Mouse (Mus musculus) megakaryocyte-erythroid progenitor cell, adult 5-6 weeks (primary cell): ENCODE data around the gene Lrrc32. TPM values are rescaled to one million over a fixed set of nuclear protein-coding genes. Genes with fewer than 3 reads are reported as not detected.

Experiments
- ATAC-seq: replicated peaks from 2 replicates; pipeline ENCODE4 v1.8.0; 2016; ENCODE audit warnings: mild to moderate bottlenecking, inconsistent platforms; ENCODE audit not compliant: severe bottlenecking, poor library complexity, low FRiP score, low TSS enrichment
- total RNA-seq, 2 experiments: library from RNA; stranded (forward) in 1 of 2; stranded (reverse) in 1 of 2; fragments of 200-1000, 215-1000 nt in 1 of 2; fragments of >200 nt in 1 of 2; fragmentation: Nextera tagmentation in 1 of 2; gene quantifications; 2 replicates each; pipeline ENCODE4 v1.2.3; 2014 to 2017

The Lrrc32 gene
- total RNA-seq, 2 experiments from 2014 or later = not detected

- ATAC-seq = no peak
Measured at GRCm38 (mm10) chr7:98487202-98487980, 1.7 kb upstream of the Lrrc32 start.

DNA sequence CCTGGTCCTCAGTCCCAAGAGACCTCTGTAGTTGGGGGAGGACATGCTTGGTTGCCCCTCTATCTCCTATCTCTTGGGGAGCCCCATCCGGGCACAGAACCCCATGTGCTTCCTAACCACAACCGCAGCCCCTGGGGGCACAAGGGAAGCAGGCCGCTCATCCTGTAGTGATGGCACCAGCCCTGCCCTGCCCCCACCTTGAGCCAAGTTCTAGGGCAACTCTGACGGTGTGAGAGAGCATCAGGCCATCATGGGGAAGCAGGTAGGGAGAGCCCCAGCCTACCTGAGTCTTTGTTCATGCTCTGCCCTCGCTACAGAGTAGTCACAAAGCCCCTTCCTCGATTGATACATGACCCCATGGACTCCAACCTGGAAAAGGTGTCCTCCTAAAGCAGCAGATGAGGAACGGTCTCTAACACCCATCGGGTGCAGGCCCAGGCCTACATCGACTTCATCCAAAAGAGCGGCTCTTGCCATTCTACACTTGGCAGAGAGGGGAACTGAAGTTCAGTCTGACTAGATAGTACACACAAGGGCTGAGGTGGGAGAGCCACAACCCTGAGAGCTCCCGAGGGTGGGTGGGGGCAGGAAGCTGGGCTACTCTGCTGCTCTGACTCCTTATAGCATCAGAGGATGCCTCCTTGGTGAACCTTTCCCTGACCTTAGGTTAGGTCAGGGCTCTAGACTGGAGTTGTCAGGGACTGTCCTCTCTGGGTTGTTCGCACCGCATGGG, 519 bp upstream of the Lrrc32 start:
- ATAC-seq = no peak

DNA sequence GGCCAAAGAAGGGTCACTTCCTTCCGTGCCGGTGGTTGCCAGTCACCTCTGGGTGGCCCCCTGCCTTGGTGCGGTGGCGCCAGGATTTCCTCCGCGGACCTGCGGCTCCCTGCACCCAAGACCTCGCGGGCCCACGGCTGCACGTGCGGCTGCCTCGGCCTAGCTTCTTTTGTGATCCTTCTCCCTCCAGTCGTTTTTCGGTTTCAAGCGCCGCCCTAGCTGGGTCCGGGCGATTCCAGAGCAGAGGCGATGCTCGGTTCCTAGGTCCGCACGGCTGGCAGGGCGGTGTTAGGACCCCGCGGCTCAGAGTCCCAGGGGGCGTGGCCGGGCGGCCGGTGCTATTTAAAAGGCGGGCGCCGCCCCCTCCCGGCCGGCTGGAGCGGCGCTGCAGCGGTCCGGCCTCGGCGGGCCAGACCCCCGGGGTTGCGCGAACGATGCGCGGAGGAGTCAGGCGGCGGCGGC, 571 bp downstream of the Lrrc32 start:
- ATAC-seq = peak; percentile 42; the same call in 1 of the 2 replicates

DNA sequence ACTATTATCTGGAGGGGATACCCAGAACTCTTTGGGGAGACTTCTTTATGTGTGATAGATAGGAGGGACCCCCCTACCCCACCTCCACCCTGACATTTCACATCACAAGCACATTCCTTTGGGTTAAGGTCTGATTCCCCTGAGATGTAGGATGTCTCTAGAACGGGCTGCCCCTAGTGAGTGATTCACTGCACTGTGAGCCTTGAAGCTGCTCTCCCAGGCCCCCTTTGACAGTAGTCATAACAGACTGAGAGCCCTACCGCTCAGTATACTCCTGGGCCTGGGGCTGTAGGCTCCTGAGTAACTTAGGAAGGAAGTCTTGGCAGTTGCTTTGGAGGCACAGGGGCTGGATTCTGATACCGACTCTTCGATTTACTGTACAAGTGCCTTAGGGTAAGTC, 1.2 kb downstream of the Lrrc32 start:
- no peak for ATAC-seq

DNA sequence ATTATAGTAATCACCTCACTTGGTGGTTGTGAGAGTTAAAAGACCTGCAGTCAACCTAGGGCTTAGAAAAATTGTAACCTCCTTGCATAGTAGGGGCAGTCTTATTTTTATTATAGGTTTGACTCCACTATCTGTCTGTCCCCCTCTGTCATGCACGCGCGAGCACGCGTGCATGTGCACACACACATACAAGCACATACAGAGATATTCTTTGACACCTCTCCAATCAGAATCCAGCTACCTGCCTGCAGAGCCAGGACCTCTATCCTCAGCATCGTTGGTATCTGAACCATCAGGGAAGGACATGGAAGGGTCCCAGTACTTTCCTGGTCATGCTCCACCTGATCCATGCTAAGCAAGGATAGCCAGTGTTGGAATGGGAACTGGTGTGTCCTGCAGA, 1.8 kb downstream of the Lrrc32 start:
- no peak for ATAC-seq

DNA sequence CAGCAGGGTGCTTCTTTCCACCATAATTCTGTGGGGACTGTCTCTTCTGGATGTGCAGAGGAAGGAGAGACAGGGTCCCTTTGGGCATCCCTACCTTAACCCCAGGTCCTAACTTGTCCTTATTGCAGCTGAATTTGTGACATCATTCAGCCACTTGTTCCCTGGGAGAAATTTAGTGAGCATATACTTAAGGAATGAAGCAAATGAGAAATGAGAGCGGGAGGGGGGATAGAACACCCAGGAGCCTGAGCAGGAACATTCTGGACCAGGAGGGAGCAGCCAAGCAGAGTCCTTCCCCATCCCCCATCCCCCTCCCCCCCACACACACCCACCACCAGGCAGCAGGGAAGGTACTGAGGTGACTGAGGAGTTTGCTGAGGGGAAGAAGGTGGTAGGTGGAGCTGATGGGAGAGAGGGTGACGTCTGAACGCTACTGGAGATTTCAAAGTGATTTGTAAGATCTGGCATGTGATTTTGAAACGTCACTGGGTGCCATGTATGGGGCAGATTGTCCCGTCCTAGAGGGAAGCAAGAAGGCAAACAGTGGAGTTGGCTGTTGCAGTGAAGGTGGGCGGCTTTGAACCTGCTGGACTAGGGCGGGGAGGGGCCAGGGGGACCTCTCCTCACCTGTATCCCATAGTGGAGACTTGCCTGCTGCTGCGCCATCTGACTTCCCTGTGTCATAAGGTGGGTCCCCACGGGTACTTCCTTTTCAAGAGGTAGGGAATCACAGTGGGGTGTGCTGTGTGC, 2.5 kb downstream of the Lrrc32 start:
- no peak for ATAC-seq

GRCm38 (mm10) chr7:98492331-98492730, 3.2 kb downstream of the Lrrc32 start:
- ATAC-seq = no peak

DNA sequence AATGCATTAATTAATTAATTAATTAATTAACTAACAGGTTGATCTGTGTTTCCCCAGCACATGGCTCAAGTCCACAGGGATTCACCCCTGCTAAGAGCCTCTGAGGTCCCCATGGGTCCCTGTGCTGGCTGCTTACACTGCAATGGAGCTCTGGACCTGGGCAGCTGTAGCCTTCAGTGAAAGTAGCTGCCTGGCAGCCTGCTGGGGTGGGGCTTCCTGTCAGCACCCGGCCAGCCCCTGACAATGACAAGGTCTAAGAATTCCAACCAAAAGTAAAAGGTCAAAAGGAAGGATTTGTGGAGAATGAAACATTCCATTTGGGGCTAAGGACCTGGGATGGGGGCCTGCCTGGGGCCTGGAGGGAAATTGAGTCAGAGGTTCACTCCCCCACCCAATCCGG, 4.2 kb downstream of the Lrrc32 start:
- ATAC-seq = no peak

DNA sequence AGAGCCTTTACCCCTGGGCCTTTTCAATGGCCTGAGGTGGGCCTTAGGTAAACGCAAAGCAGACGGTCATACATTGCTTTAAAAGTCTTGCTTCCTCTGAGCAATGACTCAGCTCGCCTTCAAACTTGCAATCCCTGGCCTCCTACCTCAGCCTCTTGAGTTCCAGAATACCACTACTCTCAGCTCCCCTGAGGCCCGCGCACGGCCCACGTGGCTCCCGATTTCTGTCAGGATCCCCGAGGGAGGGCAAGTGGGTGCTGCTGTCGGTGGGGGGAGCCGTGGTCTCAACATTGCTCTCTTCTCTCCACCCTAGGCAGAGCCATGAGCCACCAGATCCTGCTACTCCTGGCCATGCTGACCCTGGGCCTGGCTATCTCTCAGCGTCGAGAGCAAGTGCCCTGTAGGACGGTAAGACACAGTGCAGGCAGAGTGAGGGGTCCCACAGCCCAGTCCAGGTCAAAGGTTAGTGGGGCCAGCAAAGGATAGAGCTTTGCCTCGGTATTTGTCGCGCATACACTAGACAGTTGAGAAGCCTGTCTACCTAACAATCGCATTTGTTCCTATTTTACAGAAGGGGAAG, 4.9 kb downstream of the Lrrc32 start:
- no peak for ATAC-seq

GRCm38 (mm10) chr7:98495591-98495990, 6.5 kb downstream of the Lrrc32 start:
- no peak for ATAC-seq

DNA sequence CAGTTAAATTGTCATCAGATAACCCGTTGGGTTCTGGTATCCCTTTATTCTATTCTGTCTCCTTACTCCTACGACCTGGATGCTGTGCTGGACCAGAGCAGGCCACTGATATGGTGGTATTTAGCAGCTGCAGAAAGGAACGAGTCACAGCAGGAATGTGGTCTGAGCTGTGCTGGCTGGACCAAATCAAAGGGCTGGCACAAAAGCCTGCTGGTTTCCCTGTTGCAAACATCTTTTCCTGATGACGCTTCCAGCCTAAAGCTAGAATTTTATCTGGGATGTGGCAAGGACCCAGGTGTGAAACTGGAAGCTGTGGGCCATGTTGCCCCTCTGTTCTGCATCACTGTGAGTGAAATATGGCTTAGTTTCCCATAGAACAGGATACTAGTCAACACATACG, 8.4 kb downstream of the Lrrc32 start:
- ATAC-seq = no peak

GRCm38 (mm10) chr7:98498101-98498500, 9.0 kb downstream of the Lrrc32 start:
- no peak for ATAC-seq

DNA sequence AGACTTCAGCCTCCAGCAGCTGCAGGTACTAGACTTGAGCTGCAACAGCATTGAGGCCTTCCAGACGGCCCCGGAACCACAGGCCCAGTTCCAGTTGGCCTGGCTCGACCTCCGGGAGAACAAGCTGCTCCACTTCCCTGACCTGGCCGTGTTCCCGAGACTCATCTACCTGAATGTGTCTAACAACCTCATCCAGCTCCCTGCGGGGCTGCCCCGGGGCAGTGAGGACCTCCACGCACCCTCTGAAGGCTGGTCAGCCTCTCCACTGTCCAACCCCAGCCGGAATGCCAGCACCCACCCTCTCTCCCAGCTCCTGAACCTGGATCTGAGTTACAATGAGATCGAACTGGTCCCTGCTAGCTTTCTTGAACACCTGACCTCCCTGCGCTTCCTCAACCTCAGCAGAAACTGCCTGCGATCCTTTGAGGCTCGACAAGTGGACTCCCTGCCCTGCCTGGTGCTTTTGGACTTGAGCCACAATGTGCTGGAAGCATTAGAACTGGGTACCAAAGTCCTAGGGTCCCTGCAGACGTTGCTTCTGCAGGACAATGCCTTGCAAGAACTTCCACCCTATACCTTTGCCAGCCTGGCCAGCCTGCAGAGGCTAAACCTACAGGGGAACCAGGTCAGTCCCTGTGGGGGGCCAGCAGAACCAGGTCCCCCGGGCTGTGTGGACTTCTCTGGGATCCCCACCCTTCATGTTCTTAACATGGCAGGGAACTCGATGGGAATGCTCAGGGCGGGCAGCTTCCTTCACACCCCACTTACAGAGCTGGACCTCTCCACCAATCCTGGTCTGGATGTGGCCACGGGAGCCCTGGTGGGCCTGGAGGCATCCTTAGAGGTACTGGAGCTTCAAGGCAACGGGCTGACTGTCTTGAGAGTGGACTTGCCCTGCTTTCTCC, 9.8 kb downstream of the Lrrc32 start:
- ATAC-seq = no peak

DNA sequence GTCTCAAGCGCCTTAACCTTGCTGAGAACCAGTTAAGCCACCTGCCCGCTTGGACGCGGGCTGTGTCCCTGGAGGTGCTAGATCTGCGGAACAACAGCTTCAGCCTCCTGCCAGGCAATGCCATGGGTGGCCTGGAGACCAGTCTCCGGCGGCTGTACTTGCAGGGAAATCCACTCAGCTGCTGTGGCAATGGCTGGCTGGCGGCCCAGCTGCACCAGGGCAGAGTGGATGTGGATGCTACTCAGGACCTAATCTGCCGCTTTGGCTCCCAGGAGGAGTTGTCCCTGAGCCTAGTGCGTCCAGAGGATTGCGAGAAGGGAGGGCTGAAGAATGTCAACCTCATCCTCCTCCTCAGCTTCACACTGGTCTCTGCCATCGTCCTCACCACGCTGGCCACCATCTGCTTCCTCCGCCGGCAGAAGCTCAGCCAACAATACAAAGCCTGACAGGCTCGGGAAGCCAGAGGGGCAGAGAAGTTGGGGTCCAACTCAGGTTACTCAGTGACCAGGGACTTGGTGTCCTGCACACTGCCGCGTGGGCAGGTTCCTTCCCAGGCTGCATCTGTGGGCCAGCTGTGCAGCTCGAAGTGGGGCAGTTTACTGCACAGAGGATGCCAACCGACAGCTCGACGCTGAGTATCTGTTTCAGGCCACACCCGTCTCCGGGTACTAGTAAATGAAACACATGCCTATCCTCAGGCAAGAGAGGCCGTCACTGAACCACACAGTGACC, 10.6 kb downstream of the Lrrc32 start:
- ATAC-seq = no peak

DNA sequence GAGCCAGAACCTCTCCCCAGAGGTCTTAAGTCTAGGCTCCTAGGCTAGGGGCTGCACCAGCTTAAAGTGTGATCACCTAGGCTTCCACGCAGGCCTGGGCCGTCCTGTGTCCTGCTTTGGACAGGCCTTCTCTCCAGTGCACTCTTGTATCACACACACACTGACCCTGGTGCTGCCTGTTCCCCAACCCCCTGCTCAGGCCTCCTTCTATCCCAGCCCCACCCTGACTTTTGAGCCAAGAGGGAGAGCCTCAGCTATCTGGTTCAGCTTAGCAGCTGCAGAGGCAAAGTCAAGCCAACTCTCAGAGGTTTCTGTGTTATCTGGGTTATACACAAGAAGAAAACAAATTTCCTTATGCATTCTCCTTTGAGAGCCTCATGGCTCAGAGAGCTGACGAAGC, 11.4 kb downstream of the Lrrc32 start:
- ATAC-seq = no peak

- no peak for ATAC-seq
Measured at GRCm38 (mm10) chr7:98501078-98501477, 12.0 kb downstream of the Lrrc32 start.

DNA sequence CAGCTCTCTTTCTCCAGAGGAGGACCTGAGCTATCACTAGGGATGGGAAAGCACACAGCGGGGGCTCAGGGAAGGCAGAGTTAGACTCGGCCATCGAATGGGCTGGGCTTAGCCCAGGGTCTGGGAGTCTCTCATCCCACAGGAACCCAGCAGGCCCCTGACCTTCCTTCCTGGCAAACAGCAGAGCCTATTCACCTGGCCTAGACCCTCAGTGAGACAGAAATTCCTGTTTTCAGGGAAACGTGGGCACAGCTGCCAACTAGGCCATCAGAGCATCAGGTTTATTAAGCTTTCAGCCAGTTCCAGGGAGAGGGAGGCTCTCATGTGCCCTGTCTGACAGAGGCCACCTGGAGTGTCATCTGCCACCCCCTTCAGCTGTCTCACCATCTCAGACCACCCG, 13.8 kb downstream of the Lrrc32 start:
- no peak for ATAC-seq

DNA sequence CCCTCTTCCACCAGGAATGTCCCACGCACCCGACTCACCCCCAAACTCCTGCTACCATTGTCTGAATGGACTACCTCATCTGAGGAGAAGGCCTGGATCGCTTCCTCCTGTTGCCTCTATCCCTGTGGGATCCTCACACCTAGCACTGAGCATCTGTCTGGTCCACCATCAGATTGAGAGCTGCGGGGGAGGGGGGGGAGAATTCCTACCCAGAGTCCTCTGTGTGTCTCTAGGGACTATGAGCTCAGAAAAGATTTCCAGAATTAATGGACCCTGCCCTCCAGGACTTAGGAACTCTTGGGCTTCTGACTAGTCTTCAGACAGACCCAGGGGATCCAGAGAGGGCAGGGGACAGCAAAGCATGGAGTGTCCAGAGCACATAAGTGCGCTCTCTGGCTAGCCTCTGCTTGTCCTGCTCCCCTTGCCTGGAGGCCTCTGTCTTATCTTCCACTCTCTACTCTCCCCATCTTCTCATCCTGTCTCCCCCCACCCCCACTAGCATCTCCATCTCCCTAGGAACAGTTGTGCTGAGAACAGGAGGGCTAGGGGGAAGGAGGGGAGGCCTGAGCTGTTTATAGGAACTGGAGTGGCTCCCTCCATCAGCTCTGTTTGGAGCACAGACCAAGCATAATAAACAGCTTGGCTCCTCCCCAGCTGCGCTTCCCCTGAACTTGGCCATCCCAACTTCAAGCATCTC, 15.0 kb downstream of the Lrrc32 start:
- ATAC-seq = no peak
